Mouse (Mus musculus) spleen, adult 2 months (tissue): ENCODE data around the gene Sh3d19. TPM values are rescaled to one million over a fixed set of nuclear protein-coding genes. Genes with fewer than 3 reads are reported as not detected.

Source experiments
- DNase-seq, 2 experiments: peaks; one replicate each; pipeline versions ENCODE4 v3.0.0 to v3.0.0-alpha.2; 2012 to 2021; ENCODE audit warnings: low spot score in 2 of 2, low read depth in 1 of 2
- H3K27ac ChIP-seq: fragments of 200-500 bp; 2 replicates; pipeline ENCODE4 v1.5.1; 2012; ENCODE audit warnings: low read length, inconsistent platforms; ENCODE audit not compliant: insufficient read depth
- H3K27me3 ChIP-seq: fragments of 200-500 bp; 2 replicates; pipeline ENCODE4 v1.6.1; 2012; ENCODE audit warnings: mild to moderate bottlenecking, moderate library complexity, low read length, inconsistent platforms; ENCODE audit not compliant: control insufficient read depth, insufficient read depth
- H3K36me3 ChIP-seq: fragments of 200-500 bp; 2 replicates; pipeline ENCODE4 v1.6.1; 2012; ENCODE audit warnings: mild to moderate bottlenecking, low read length, inconsistent platforms; ENCODE audit not compliant: control insufficient read depth, insufficient read depth
- H3K4me1 ChIP-seq: fragments of 200-500 bp; 2 replicates; pipeline ENCODE4 v1.6.1; 2011; ENCODE audit warnings: inconsistent platforms; ENCODE audit not compliant: control insufficient read depth, insufficient read depth, insufficient read length
- H3K4me3 ChIP-seq: fragments of 200-500 bp; 2 replicates; pipeline ENCODE4 v1.5.1; 2011; ENCODE audit warnings: mild to moderate bottlenecking, inconsistent platforms; ENCODE audit not compliant: insufficient read depth, insufficient read length; ENCODE audit errors: extremely low read depth
- CTCF ChIP-seq: fragments of 200-500 bp; IDR thresholded peaks from 2 replicates; pipeline ENCODE4 v1.5.1; 2011; ENCODE audit warnings: mild to moderate bottlenecking, inconsistent platforms; ENCODE audit not compliant: insufficient read depth, insufficient read length, insufficient replicate concordance; ENCODE audit errors: extremely low read depth
- POLR2A ChIP-seq: fragments of 200-500 bp; IDR thresholded peaks from 2 replicates; pipeline ENCODE4 v1.6.1; 2011; ENCODE audit warnings: low read depth, low read length, inconsistent platforms
- WGBS: fragments of 180-500 bp; shearing (Covaris S2); methylation state at CpG from one replicate; pipeline ENCODE4 v1.1.7; 2018; 5-methylcytosine and 5-hydroxymethylcytosine counted together
- polyA plus RNA-seq: library from polyadenylated mRNA; depleted of rRNA; stranded (reverse); fragments of >200 nt; gene quantifications from 2 replicates; pipeline ENCODE4 v1.2.3, GENCODE M21; 2012; rRNA removed

Sh3d19 gene
- 5.6 and 9.1 TPM in 2 replicates for polyA plus RNA-seq

DNA sequence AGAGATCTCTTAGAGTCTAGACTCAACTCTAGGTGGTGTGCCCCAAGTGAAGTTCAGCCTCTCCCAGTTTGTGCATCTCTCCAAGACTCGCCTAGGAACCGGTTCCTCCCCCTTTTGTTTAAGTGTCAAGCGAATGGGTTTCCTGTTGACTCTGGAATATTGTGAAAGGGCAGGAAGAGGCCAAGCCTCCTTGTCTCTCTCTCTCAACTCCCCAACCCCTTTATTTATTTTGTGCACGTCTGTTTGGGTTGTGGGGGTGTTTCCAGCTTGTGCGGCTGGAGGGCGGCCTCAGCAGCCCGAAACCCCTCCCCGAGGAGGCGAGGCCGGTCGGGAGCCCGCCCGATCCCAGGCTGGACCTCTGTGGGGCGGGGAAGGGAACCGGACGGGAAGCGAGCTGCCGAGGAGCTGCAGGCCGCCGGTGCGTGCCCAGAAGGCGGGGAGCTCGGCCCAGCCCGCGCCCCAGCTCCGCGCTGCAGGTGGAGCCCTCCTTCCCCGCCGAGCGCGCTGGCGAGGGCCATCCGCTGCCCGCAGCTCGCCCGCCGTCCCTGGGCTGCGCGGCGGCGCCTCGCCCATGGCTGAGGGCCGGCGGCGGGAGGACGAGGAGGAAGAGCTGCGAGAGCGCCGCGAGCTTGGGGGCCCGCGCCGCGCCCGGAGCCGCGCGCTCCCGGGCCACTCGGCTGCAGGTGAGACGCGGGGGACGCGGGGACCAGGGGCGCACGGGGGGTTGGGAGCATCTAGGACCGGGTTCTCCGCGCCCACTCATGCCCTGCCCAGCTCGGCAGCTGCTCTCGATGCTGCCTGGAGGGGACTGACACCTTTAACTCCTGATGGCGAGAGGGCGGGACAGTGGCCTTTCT is at the start of gene Sh3d19:
Sh3d19 (plus strand) TSS at position 368 of the 857 bp plus-strand sequence.
- Histone ChIP-seq H3K27me3 (peaks cover 9% of the 10 kb centered on the region; the same call in 1 of the 2 replicates), H3K27ac (no peak within 1 kb of the TSS), H3K4me3 (peak within 1 kb of the TSS; percentile 30; the same call in 1 of the 2 replicates), H3K4me1 (no peaks in the 10 kb centered on the region), H3K36me3 (no peaks in the 10 kb centered on the region)
- DNase-seq = peak in 1 of 2 experiments; percentile 8
- TF ChIP-seq POLR2A (no peak), CTCF (no peak)
- WGBS = 3% methylated on average over 72 of the region's 73 CpGs

DNA sequence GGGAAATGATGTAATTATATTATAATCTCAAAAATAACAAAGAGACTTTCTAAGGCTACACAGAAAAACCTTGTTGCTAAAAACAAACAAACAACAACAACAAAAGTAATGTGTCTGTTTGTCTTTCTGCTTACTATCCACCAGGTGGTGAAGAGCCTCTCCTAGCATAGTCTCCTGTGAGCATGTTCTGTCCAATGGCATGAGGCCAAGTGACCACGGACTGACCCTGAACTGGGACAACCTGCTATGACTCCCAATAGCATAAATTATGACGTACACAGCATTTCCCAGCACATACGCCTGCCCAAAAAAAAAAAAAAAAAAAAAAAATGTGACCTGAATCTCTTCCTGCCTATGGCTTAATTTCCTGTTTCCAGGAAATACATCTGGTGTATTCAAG is 48.6 kb upstream of the Sh3d19 start:
- no peaks in the 10 kb centered on the region for H3K36me3 ChIP-seq
- TF ChIP-seq POLR2A = no peak
- TF ChIP-seq CTCF = no peak
- no peak overlapping the region for H3K27ac ChIP-seq
- no peak for DNase-seq
- no peaks in the 10 kb centered on the region for H3K27me3 ChIP-seq
- no peaks in the 10 kb centered on the region for H3K4me1 ChIP-seq
- no peak overlapping the region; the same call in 1 of the 2 replicates for H3K4me3 ChIP-seq
- WGBS = 75% methylated on average over 3 of the region's 3 CpGs

DNA sequence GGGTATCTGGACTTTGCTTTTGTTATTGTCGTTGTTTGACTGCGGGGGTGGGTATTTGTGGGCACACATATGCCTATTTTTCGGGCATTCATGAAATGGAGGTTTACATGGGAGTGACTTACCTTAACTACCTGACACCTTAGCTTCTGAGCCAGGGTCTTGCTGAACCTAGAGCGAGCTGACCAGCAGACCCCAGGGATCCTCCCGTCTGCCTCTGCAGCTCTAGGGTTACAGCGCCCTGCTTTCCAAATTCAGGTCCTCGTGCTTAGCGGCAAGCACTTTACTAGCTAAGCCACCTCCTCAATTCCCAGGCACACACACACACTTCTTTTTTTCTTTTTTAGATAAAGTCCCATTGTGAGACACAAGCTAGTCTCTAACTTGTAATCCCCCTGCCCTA is 47.6 kb upstream of the Sh3d19 start:
- TF ChIP-seq POLR2A (no peak), CTCF (no peak)
- DNase-seq = no peak
- no peak overlapping the region for H3K4me3 ChIP-seq

DNA sequence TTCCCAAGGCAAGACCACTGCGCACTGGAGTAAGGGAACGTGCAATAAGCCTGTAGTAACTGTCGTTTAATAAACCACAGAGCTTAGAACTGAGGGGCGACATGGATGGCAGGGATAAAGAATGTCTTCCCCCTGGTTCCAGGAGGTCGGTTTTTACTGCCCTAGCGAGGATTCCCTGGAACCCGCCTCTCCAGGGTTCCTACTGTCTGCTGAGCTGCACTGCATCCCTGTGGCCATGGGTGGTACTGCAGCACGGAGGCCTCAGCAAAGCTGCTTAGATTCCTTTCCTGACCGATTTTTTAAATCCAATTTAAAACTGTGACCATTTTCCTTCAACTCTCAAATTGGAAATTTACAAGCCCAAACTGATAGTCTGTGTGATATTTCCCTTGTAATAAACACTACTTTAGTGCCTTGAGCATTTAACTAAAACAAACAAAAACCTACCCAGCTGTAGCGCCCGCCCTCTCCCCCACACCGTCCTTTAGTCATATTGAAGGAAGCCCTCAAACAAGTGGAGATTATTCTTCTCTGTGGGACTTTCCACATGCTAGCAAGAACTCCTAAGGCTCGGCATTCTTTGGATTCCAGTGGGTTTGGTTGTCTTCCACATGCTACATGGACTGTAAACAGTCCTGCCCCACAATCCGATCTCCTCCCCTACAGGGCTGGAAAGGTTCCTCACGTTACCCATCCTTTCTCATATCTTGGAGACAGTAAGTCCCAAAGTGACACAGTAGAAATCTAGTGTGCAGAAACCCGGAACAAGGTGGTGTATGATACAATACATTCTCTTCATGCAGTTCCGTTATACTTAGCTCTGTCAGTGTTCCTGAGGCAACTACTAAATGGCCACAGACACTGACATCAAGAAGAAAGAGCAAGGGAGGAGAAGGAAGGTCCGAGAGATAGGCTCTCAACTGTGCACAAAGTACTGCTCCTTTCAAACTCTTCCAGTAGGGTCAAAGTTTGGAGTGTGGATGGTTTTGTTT is 46.7 kb upstream of the Sh3d19 start:
- DNase-seq = peak in 1 of 2 experiments; percentile 44

More for the DNA sequence above, 47.6 kb upstream of the Sh3d19 start:
- no peaks in the 10 kb centered on the region for H3K4me1 ChIP-seq
- H3K27me3 ChIP-seq = no peaks in the 10 kb centered on the region
- no peak overlapping the region for H3K27ac ChIP-seq
- no peaks in the 10 kb centered on the region for H3K36me3 ChIP-seq
- 88% methylated on average over 8 of the region's 8 CpGs for WGBS

DNA sequence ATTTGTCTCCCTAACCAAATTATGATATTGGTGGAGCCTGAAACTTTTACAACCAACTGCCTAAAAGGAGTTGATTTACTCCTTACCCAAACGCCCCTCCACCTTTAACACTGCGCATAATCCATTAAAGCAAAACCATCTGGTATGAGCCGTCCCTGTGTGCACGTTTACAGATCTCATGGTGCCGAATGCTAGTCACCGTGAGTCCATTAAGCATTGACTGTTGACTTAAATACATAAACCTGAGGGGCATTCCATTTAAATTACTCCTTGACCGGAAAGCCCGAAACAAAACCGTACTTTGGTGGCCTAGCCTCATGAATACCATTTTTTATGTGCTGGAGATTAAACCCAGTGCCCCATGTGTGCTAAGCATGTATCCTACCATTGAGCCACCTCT is 43.6 kb upstream of the Sh3d19 start:
- Histone ChIP-seq H3K27me3 (no peaks in the 10 kb centered on the region), H3K4me3 (no peak overlapping the region), H3K4me1 (no peaks in the 10 kb centered on the region), H3K36me3 (no peaks in the 10 kb centered on the region), H3K27ac (no peak overlapping the region)
- TF ChIP-seq CTCF (no peak), POLR2A (no peak)
- 92% methylated on average over 9 of the region's 9 CpGs for WGBS
- no peak for DNase-seq

More for the DNA sequence above, 46.7 kb upstream of the Sh3d19 start:
- TF ChIP-seq CTCF (peak; percentile 82; the same call in 1 of the 2 replicates), POLR2A (no peak)
- no peaks in the 10 kb centered on the region for H3K36me3 ChIP-seq
- no peak overlapping the region for H3K27ac ChIP-seq
- WGBS = 52% methylated on average over 18 of the region's 18 CpGs
- no peaks in the 10 kb centered on the region for H3K27me3 ChIP-seq
- H3K4me3 ChIP-seq = no peak overlapping the region
- no peaks in the 10 kb centered on the region for H3K4me1 ChIP-seq

DNA sequence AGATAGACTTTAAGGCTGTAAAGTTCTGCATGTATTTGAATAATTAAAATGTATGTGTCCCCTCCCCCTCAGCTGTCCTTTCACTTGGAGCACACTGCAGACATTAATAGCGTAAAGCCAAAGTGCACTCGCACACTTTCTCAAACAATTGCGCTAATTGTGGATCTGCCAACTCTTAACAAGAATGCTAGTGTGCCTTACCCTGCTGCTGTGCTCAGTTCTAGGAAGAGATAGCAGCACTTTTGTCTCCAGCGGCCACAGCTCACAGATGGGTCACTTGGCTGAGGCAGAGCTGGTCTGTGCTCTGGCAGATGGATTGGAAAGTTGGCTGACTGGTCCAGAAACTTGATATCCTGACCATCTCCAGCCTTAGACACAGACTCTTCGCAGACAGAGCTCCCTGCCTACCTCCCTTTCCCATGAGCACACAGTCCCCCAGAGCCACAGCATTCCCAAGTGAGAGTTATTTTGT is 42.7 kb upstream of the Sh3d19 start:
- 87% methylated on average over 5 of the region's 5 CpGs for WGBS
- H3K27me3 ChIP-seq = no peaks in the 10 kb centered on the region
- TF ChIP-seq CTCF (no peak), POLR2A (no peak)

More for the DNA sequence above, 42.7 kb upstream of the Sh3d19 start:
- Histone ChIP-seq H3K36me3 (no peaks in the 10 kb centered on the region), H3K4me1 (no peaks in the 10 kb centered on the region), H3K27ac (no peak overlapping the region), H3K4me3 (no peak overlapping the region)
- DNase-seq = no peak
